Mouse (Mus musculus) bone marrow, adult 2 months (tissue): ENCODE measurements around the gene Prph.
A peak's percentile ranks its signal among the peaks of the same experiment; 100 is the strongest.

Source experiments
- CTCF ChIP-seq: fragments of 200-500 bp; IDR thresholded peaks from 2 replicates; pipeline ENCODE4 v1.5.1; 2011; ENCODE audit warnings: low read length, control low read depth; ENCODE audit not compliant: control insufficient read depth, insufficient read depth
- POLR2A ChIP-seq: fragments of 200-500 bp; IDR thresholded peaks from 2 replicates; pipeline ENCODE4 v1.6.1; 2011; ENCODE audit warnings: low read depth, mild to moderate bottlenecking, control low read depth, low read length, borderline replicate concordance; ENCODE audit not compliant: control insufficient read depth

GRCm38 (mm10) chr15:99030585-99031387, 24.2 kb upstream of the Prph start:
- TF ChIP-seq CTCF (no peak), POLR2A (peak; percentile 57)
